Mouse (Mus musculus) small intestine, adult 2 months (tissue): ENCODE measurements around the gene Fbxl19. TPM values are rescaled to one million over a fixed set of nuclear protein-coding genes. Genes with fewer than 3 reads are reported as not detected.

Experiments used
- H3K27ac ChIP-seq: fragments of 200-500 bp; 2 replicates; pipeline ENCODE4 v1.5.1; 2012; ENCODE audit warnings: low read depth, low read length, control low read depth, inconsistent platforms; ENCODE audit not compliant: insufficient read depth
- H3K27me3 ChIP-seq: fragments of 200-500 bp; 2 replicates; pipeline ENCODE4 v1.6.1; 2012; ENCODE audit warnings: mild to moderate bottlenecking, moderate library complexity, low read length, inconsistent platforms; ENCODE audit not compliant: control insufficient read depth, insufficient read depth
- H3K36me3 ChIP-seq: fragments of 200-500 bp; 2 replicates; pipeline ENCODE4 v1.6.1; 2012; ENCODE audit warnings: mild to moderate bottlenecking, low read length, control low read depth, inconsistent platforms; ENCODE audit not compliant: control insufficient read depth, insufficient read depth
- H3K4me1 ChIP-seq: fragments of 200-500 bp; 2 replicates; pipeline ENCODE4 v1.6.1; 2012; ENCODE audit warnings: low read length, inconsistent platforms, mixed read lengths; ENCODE audit not compliant: control insufficient read depth, insufficient read depth, insufficient read length
- H3K4me3 ChIP-seq: fragments of 200-500 bp; 2 replicates; pipeline ENCODE4 v1.5.1; 2012; ENCODE audit warnings: low read depth, mild to moderate bottlenecking, control low read depth, inconsistent platforms, low read length, moderate library complexity
- CTCF ChIP-seq: fragments of 200-500 bp; IDR thresholded peaks from 2 replicates; pipeline ENCODE4 v1.5.1; 2012; ENCODE audit warnings: low read depth, mild to moderate bottlenecking, control low read depth, inconsistent platforms, low read length, moderate library complexity, mixed read lengths; ENCODE audit not compliant: insufficient replicate concordance, insufficient read length; ENCODE audit errors: extremely low read depth
- POLR2A ChIP-seq: fragments of 200-500 bp; IDR thresholded peaks from 2 replicates; pipeline ENCODE4 v1.6.1; 2012; ENCODE audit warnings: low read depth, mild to moderate bottlenecking, control low read depth, inconsistent platforms, low read length, moderate library complexity
- whole genome bisulfite sequencing: fragments of 180-500 bp; shearing (Covaris S2); methylation state at CpG from one replicate; pipeline ENCODE4 v1.1.7; 2018; 5-methylcytosine and 5-hydroxymethylcytosine counted together
- polyA plus RNA-seq: library from polyadenylated mRNA; depleted of rRNA; stranded (reverse); fragments of >200 nt; gene quantifications from 2 replicates; pipeline ENCODE4 v1.2.3, GENCODE M21; 2012

Gene Fbxl19
- polyA plus RNA-seq, 1 experiment: 53.0 TPM

DNA sequence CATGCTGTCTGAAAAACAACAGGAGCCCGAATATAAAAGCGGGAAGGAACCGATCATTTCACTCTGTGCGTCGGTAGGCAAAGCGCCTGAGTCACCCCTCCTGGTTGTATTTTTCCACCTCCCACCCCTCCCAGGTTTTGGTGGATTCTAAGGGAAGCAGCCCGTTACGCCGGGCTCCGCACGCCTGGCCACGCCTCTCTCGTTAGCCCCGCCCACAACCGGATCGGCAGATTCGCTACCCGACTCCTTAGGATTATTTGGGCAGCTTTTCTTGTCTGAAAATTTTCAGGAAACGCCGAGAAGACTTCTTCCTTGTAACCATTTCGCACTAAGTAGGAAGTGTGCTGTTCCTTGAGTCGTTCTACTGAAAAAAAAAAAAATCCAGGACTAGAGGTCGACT is 32.1 kb downstream of the Fbxl19 start, which contains the start of gene Setd1a:
Gene Setd1a, plus strand, starts transcription at position 245 of the 400 bp plus-strand sequence.
- no peaks in the 10 kb centered on the region; the same call in 1 of the 2 replicates for H3K4me1 ChIP-seq
- H3K27ac ChIP-seq: peak within 1 kb of the TSS; percentile 97
- H3K27me3 ChIP-seq: no peaks in the 10 kb centered on the region
- WGBS: under 1% methylated on average over 23 of the region's 23 CpGs
- H3K4me3 ChIP-seq: peak within 1 kb of the TSS; percentile 97
- TF ChIP-seq POLR2A (no peak), CTCF (peak; percentile 18; the same call in 1 of the 2 replicates)
- peaks cover 12% of the 10 kb centered on the region for H3K36me3 ChIP-seq

DNA sequence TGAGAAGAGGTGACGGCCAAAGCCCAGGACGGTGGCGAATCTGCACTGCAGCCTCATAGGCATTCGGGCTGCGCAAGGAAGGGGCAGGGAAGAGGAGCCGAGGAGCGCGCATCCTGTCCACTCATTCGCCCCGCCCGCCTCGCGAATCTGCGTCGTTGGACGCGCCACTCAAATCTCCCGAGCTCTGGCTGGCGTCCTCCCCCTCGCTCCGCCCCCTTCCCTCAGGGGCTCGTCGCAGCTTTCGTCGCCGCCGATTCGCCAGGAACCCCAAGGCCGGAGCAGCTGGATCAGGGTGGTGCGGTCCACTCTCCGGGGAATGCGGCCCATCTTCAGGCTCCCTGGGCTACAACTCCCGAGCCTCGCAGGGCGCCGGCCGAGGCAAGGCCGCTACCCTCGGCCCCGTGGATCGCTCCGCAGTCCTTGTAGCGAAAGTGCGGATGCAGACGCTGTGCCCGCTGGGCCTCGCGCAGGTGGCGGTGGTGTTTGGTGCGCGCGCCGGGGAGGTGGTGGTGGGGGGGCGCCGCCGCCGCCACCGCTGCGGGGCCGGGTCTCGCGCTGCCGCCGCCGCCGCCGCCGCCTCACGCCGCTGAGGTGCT is 32.6 kb downstream of the Fbxl19 start:
- peak; percentile 29; the same call in 1 of the 2 replicates for TF ChIP-seq POLR2A
- TF ChIP-seq CTCF: no peak

DNA sequence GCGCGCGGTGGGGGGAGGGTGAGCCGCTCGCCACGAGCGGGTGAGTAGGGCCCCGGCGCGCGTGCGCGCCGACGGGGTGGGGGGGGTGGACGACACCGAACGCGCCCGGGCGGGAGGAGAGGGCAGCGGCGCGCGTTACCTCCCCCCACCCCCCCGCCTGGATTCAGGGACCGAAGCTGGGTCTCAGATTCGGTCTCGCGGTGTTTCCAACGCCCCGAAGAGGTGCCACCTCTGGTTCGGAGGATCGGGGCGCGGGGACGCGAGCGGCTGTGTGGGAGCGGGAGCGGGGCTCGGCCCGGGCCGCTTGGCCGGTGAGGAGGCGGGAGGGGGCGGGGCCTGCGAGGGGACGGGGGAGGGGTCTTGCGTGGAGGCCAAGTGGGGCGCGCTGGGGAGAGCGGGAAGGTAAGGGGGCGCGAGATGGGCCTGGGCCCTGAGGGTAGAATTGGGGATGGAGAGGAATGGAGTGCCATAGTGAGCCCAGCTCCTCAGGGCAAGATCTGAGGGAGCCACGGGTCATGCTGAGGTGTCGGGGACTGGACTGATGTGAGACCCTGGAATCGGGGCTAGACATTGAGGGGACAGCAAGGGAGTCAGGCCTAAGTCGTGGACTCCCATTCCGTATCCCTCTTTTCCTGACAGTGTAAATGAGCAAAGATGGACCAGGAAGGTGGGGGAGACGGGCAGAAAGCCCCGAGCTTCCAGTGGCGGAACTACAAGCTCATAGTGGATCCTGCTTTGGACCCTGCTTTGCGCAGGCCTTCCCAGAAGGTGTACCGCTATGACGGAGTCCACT is 33.3 kb downstream of the Fbxl19 start:
- peak overlapping the region; percentile 97 for H3K4me3 ChIP-seq
- 2% methylated on average over 64 of the region's 66 CpGs for WGBS
- peaks cover 20% of the 10 kb centered on the region for H3K36me3 ChIP-seq
- no peak overlapping the region for H3K27ac ChIP-seq
- H3K27me3 ChIP-seq: no peaks in the 10 kb centered on the region
- no peaks in the 10 kb centered on the region; the same call in 1 of the 2 replicates for H3K4me1 ChIP-seq
- no peak for TF ChIP-seq CTCF
- TF ChIP-seq POLR2A: no peak

More for the DNA sequence above, 32.6 kb downstream of the Fbxl19 start:
- H3K4me1 ChIP-seq: no peaks in the 10 kb centered on the region; the same call in 1 of the 2 replicates
- H3K27ac ChIP-seq: peak overlapping the region; percentile 97
- no peaks in the 10 kb centered on the region for H3K27me3 ChIP-seq
- WGBS: 1% methylated on average over 69 of the region's 70 CpGs
- H3K4me3 ChIP-seq: peak overlapping the region; percentile 97
- H3K36me3 ChIP-seq: peaks cover 15% of the 10 kb centered on the region

DNA sequence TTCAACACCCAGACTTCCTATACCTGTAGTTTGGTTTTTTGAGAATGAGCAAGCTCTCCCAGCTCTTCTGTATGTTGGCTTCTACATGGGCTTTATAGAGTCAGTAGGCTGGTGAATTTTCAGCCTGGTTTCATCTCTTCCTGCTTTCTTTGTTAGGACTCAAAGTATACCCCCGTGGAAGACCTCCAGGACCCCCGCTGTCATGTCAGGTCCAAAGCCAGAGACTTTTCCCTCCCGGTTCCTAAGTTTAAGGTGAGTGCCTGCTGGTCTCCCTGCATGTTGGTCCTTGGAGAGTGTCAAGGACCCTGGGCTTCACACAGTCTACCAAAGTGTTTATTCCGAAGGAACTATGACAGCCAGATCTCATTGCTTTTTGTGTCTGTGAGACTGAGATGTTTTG is 34.0 kb downstream of the Fbxl19 start:
- H3K36me3 ChIP-seq: peaks cover 20% of the 10 kb centered on the region
- peak overlapping the region; percentile 97; the same call in 1 of the 2 replicates for H3K4me3 ChIP-seq
- TF ChIP-seq CTCF: no peak
- TF ChIP-seq POLR2A: no peak
- no peak overlapping the region for H3K27ac ChIP-seq
- 72% methylated on average over 4 of the region's 4 CpGs for WGBS
- no peaks in the 10 kb centered on the region for H3K27me3 ChIP-seq
- no peaks in the 10 kb centered on the region; the same call in 1 of the 2 replicates for H3K4me1 ChIP-seq

DNA sequence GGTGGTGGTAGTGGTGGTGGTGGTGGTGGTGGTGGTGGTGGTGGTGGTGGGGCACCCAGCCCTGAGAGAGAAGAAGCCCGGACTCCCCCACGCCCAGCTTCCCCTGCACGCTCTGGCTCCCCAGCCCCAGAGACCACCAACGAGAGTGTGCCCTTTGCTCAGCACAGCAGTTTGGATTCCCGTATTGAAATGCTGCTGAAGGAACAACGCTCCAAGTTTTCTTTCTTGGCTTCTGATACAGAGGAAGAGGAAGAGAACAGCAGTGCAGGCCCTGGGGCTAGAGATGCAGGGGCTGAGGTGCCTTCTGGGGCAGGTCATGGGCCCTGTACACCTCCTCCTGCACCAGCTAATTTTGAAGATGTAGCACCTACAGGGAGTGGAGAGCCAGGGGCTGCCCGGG is 41.0 kb downstream of the Fbxl19 start, which contains the start of gene Gm49388:
Gene Gm49388, plus strand, starts transcription at position 301 of the 400 bp plus-strand sequence.
- no peaks in the 10 kb centered on the region for H3K4me1 ChIP-seq
- no peaks in the 10 kb centered on the region for H3K27me3 ChIP-seq
- H3K27ac ChIP-seq: no peak within 1 kb of the TSS
- TF ChIP-seq POLR2A (no peak), CTCF (no peak)
- H3K36me3 ChIP-seq: peaks cover 80% of the 10 kb centered on the region
- no peak within 1 kb of the TSS for H3K4me3 ChIP-seq
- 95% methylated on average over 7 of the region's 7 CpGs for WGBS

DNA sequence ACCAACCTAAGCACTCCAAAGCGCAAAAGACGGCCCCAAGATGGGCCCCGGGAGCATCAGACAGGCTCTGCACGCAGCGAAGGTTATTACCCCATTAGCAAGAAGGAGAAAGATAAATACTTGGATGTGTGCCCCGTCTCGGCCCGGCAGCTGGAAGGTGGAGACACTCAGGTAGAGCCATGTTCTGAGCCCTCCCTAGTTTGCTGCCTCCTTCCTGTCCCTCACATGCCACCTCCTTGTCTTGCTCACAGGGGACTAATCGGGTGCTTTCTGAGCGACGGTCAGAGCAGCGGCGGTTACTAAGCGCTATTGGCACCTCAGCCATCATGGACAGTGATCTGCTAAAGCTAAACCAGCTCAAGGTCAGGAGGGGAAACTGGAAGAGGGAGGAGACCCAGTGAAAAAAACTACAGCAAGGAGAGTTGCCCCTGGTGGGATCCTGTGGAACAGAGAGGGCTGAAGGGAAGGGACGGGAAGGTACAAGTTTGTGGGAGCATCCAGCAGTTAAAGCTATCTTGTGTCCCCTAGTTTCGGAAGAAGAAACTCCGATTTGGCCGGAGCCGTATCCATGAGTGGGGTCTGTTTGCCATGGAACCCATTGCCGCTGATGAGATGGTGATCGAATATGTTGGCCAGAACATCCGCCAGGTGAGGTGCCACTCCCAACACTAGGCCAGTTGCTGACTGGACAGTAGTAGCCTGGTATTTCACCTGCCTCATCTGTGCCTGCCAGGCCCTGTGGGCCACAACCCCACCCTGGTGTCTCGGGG is 52.9 kb downstream of the Fbxl19 start:
- Histone ChIP-seq H3K27ac (no peak overlapping the region), H3K4me3 (no peak overlapping the region), H3K4me1 (peaks cover 7% of the 10 kb centered on the region; the same call in 1 of the 2 replicates), H3K36me3 (peaks cover 57% of the 10 kb centered on the region), H3K27me3 (no peaks in the 10 kb centered on the region)
- TF ChIP-seq POLR2A: no peak
- TF ChIP-seq CTCF: no peak
- WGBS: 70% methylated on average over 23 of the region's 23 CpGs
